Mouse (Mus musculus) lung, adult 2 months (tissue): ENCODE data around the gene Lars2. TPM values are rescaled to one million over a fixed set of nuclear protein-coding genes. Genes with fewer than 3 reads are reported as not detected.

ENCODE experiments used
- DNase-seq: peaks from one replicate; pipeline ENCODE4 v3.0.0; 2022
- H3K4me1 ChIP-seq: fragments of 200-500 bp; 2 replicates; pipeline ENCODE4 v1.6.1; 2011; ENCODE audit warnings: low read length; ENCODE audit not compliant: control insufficient read depth, insufficient read depth
- H3K4me3 ChIP-seq: fragments of 200-500 bp; replicated peaks from 2 replicates; pipeline ENCODE3; 2011; ENCODE audit warnings: low read depth, mild to moderate bottlenecking, control low read depth, low read length; ENCODE audit errors: extremely low read depth
- CTCF ChIP-seq: fragments of 200-500 bp; IDR thresholded peaks from 2 replicates; pipeline ENCODE4 v1.5.1; 2011; ENCODE audit warnings: mild to moderate bottlenecking, low read length, control low read depth; ENCODE audit not compliant: insufficient read depth
- POLR2A ChIP-seq: fragments of 200-500 bp; IDR thresholded peaks from 2 replicates; pipeline ENCODE4 v1.6.1; 2011; ENCODE audit warnings: low read depth, mild to moderate bottlenecking, control low read depth, low read length, borderline replicate concordance; ENCODE audit errors: extremely low read depth
- WGBS: fragments of 180-500 bp; shearing (Covaris S2); methylation state at CpG from one replicate; pipeline ENCODE4 v1.1.7; 2018; 5-methylcytosine and 5-hydroxymethylcytosine counted together
- polyA plus RNA-seq: library from polyadenylated mRNA; depleted of rRNA; stranded (reverse); fragments of >200 nt; gene quantifications from 2 replicates; pipeline ENCODE4 v1.2.3, GENCODE M21; 2012; rRNA removed

The Lars2 gene
- polyA plus RNA-seq, 1 experiment, result 466 TPM

- WGBS, result 64% methylated on average over 5 of the region's 5 CpGs
- Histone ChIP-seq H3K4me3 (no peak overlapping the region), H3K4me1 (peaks cover 18% of the 10 kb centered on the region)
- no peak for DNase-seq
- TF ChIP-seq CTCF (no peak), POLR2A (no peak)
Observed at GRCm38 (mm10) chr9:123503171-123503834, 136.6 kb downstream of the Lars2 start.

- Histone ChIP-seq H3K4me1 (peaks cover 18% of the 10 kb centered on the region), H3K4me3 (no peak overlapping the region)
- no peak for DNase-seq
- TF ChIP-seq POLR2A (no peak), CTCF (peak; percentile 94)
- 12% methylated on average over 2 of the region's 2 CpGs for WGBS
Observed at GRCm38 (mm10) chr9:123504325-123504724, 137.6 kb downstream of the Lars2 start.

- TF ChIP-seq POLR2A (no peak), CTCF (no peak)
- WGBS, result 20% methylated on average over 1 of the region's 1 CpGs
- no peak for DNase-seq
- peaks cover 22% of the 10 kb centered on the region for H3K4me1 ChIP-seq
- no peak overlapping the region for H3K4me3 ChIP-seq
Observed at GRCm38 (mm10) chr9:123505598-123505997, 138.9 kb downstream of the Lars2 start.

- Histone ChIP-seq H3K4me3 (no peak overlapping the region), H3K4me1 (peaks cover 22% of the 10 kb centered on the region)
- no peak for DNase-seq
- WGBS, result 18% methylated on average over 4 of the region's 4 CpGs
- TF ChIP-seq POLR2A (no peak), CTCF (no peak)
Observed at GRCm38 (mm10) chr9:123506270-123507146, 139.8 kb downstream of the Lars2 start.

- DNase-seq, result no peak
- WGBS, result 70% methylated on average over 2 of the region's 2 CpGs
- TF ChIP-seq CTCF, result no peak; the same call in 1 of the 2 replicates
- TF ChIP-seq POLR2A, result no peak
- no peak overlapping the region for H3K4me3 ChIP-seq
- peaks cover 22% of the 10 kb centered on the region for H3K4me1 ChIP-seq
Observed at GRCm38 (mm10) chr9:123507380-123507779, 140.7 kb downstream of the Lars2 start.

- TF ChIP-seq POLR2A (no peak), CTCF (no peak)
- peaks cover 22% of the 10 kb centered on the region for H3K4me1 ChIP-seq
- 72% methylated on average over 2 of the region's 2 CpGs for WGBS
- H3K4me3 ChIP-seq, result no peak overlapping the region
- DNase-seq, result no peak
Observed at GRCm38 (mm10) chr9:123508986-123509385, 142.3 kb downstream of the Lars2 start.

- WGBS, result 47% methylated on average over 8 of the region's 8 CpGs
- no peak for DNase-seq
- TF ChIP-seq POLR2A, result no peak
- TF ChIP-seq CTCF, result no peak
- H3K4me3 ChIP-seq, result no peak overlapping the region
- peaks cover 22% of the 10 kb centered on the region for H3K4me1 ChIP-seq
Observed at GRCm38 (mm10) chr9:123509638-123510604, 143.2 kb downstream of the Lars2 start.

GRCm38 (mm10) chr9:123510926-123511325, 144.2 kb downstream of the Lars2 start:
- H3K4me3 ChIP-seq, result no peak overlapping the region
- DNase-seq, result no peak
- WGBS, result 79% methylated on average over 5 of the region's 5 CpGs
- TF ChIP-seq POLR2A, result no peak
- no peak for TF ChIP-seq CTCF
- H3K4me1 ChIP-seq, result peaks cover 14% of the 10 kb centered on the region

Other genes starting within 250 kb of the Lars2 start
- 151 and 180 TPM in 2 replicates for gene Clec3b, start 216.0 kb upstream of the Lars2 start, polyA plus RNA-seq
- 10.8 and 14.2 TPM in 2 replicates for gene Cdcp1, start 150.9 kb upstream of the Lars2 start, polyA plus RNA-seq
- gene Tmem158, start 106.2 kb upstream of the Lars2 start, polyA plus RNA-seq, result 7.3 and 14.5 TPM in 2 replicates
- 42.0 and 73.5 TPM in 2 replicates for gene Limd1, start 111.8 kb downstream of the Lars2 start, polyA plus RNA-seq
- gene Sacm1l, start 162.8 kb downstream of the Lars2 start, polyA plus RNA-seq, result 5.6 and 9.8 TPM in 2 replicates